Mouse (Mus musculus) cerebellum, adult 18-20 months (tissue): ENCODE measurements around the gene Cln5.

Experiments
- DNase-seq, 2 experiments: peaks; one replicate each; pipeline ENCODE4 v3.0.0; 2021

Gene Cln5

DNA sequence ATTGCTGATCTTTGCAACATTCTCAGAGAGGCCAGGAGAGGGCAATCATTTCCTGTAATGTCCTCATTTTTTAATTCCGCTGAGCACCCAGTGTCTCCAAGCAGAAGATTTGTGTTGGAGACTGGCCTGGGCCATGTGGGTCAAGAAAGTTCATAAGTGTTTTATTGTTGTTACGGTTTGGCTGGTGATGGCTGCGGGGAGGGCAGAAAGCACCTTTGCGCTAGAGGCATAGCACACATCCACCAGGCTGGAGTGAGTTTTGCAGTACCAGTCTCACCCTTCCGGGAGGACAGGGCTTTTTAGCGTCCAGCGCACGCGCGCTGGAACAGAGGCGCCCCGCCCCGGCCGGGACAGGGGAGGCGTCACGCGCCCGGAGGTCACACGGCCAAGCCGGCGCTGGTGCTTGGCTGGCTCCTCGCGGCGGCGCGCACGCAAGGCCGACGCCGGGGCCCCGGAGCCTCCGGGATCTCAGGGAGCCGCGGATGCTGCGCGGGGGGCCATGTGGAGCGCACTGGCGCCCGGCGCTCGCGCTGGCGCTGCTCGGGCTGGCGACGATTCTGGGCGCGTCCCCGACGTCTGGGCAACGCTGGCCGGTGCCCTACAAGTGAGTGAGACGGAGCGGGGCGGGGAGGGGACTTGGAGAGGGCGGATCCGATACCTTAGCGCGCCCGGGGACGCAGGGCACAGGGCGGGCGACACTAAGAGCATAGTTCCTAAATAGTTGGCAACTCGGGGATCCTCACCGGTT, at the start of gene Cln5:
TSS of gene Cln5 (plus strand) at position 353 of the 748 bp plus-strand sequence.
- DNase-seq, result peak; percentile 95 to 97

GRCm38 (mm10) chr14:103029203-103029602, 40.8 kb upstream of the Cln5 start:
- DNase-seq, result no peak

DNA sequence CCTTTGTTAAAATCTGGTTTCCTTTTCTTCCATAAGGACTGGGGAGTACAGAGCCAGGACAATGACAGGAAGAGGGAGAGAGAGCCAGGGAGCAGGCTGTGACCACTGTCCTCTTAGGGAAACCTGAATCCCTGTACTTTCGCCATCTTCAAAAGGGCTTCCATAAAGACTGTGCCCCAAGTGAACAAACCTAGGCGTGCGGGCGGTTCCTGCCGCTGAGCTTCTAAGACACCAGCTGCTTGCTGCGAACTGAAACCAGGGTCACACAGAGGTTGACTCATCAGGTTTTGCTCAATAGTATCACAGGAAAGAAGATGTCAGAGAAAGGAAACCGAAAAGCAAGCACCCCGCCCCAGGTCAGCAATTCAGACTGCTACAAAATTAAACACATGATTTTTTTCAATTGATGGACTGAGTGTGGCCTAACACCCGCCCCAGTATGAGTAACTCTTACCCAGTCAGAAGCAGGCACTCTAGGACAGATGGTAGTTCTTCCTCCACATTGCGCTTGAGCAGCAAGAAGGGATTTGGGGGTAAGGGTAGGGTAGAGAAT, 36.7 kb upstream of the Cln5 start:
- no peak for DNase-seq

GRCm38 (mm10) chr14:103034076-103034475, 35.9 kb upstream of the Cln5 start:
- DNase-seq, result no peak

GRCm38 (mm10) chr14:103037016-103037415, 33.0 kb upstream of the Cln5 start:
- no peak for DNase-seq

DNA sequence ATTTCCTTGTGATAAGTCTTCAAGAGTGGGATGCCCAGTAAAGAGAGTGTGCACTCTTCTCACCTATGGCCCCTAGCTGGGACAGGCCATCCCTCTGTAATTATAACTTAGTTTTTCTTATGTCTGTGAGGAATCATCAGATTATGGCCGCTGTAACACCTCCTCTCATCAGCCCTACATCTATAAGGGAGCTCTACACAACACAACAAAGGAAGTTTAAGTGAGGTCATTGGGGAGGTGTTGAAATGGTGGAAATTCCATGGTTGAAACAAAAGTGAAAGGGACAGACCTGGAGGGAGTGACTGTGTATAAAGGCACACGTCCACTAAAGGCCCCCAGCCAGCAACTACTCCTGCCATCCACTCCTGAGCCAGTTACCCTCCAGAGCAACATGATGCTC, 23.3 kb upstream of the Cln5 start, which contains the start of gene Acod1:
TSS of gene Acod1 (plus strand) at position 301 of the 400 bp plus-strand sequence.
- DNase-seq, result no peak

DNA sequence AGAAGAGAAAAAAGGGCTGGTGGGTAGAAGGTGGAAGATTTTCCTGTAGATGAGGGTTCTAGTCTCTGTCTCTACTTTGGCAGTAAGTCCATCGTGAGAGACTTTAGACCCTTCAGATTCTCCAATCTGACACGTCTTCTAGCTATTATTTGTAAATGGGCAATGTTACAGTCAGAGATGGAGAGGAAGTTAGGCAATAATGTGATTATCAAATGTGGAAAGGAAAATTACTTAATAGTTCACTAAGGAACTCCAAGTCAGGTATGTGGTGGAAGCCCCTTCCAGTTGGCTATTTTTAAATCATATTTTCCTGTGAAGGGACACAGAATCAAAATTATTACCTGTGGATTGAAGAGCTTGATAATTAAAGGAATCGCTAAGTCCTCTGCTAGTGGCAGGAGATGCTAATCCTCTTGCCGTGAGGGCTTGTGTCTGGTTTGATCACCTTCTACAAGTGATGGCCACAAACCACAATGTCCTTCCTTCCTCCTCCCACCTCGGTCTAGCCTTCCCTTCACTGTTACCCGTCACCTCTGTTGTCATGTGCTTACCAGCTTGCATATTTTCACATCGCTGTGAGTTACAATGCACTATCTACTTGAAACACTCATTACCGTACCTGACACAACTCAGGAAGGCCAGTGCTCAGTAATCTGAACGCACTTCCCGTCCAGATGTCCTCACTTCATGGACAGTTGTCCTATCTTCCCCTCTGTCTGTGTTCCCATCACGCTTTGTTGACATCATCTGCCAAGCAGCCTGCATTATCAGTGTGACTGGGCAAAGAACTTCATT, 21.5 kb upstream of the Cln5 start:
- DNase-seq, result no peak

GRCm38 (mm10) chr14:103051159-103051769, 18.8 kb upstream of the Cln5 start:
- peak; percentile 57 to 62 for DNase-seq

- DNase-seq, result no peak
Observed at GRCm38 (mm10) chr14:103054731-103055130, 15.3 kb upstream of the Cln5 start.

- DNase-seq, result no peak
Observed at GRCm38 (mm10) chr14:103056601-103057000, 13.4 kb upstream of the Cln5 start.

GRCm38 (mm10) chr14:103058998-103059397, 11.0 kb upstream of the Cln5 start:
- DNase-seq, result no peak

DNA sequence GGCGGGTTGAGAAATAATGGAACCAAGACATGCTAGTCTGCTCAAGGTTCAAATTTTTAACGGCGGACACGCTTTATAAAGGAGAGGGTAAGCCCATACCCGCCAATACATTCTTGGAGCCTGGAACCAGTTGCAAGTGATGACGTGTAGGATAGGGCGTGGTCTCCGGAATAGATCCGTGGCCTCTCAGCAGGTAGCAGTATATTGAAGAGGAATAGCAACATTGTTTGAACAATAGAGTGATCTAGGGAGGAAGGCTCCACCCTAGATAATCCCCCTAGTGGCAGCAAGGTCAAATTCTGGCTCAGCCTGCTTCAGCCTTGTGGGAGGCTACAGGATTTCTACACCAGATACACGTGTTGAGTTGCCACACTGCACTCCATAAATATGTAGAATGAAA, 10.5 kb upstream of the Cln5 start:
- no peak for DNase-seq

DNA sequence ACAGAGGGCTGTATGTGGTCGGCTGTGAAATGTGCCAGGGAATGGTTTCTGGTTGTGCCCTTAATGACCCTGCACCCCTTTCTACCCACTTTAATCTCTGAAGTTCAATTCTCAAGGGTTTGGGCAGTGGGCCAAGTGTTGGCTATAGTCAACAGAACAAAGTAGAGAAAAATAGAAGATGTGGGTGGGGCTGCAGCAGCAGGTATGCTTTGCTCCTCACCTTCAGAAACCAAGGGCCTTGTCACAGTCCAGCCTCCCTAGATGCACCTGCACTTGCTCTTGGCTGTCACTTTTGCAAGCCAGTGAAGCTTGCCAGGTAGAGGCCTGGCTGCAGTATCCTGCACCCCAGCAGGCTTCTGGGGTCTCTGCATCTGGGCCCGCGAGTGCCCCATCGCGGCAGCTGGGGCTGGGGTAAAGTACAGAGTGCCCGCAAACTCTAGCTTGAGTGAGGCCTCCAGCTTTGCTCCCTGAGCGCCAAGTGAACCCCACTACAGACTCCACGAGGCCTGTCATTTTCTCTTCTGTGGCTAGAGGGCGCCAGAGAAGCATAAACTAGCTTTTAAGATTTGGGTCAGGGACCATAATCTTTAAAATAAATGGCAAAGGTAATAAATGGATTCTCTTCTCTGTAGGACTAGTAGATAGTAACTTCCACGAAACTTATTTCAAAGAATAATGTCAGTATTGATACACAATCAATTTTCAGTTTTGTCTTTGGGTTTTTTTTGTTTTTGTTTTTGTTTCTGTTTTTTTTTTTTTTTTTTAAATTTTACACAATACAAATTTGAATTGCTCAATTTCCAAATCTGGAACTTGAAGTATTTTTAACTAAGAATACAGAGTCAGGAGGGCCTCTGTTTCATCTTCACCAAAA, 4.5 kb upstream of the Cln5 start:
- DNase-seq, result peak; percentile 85 to 89

DNA sequence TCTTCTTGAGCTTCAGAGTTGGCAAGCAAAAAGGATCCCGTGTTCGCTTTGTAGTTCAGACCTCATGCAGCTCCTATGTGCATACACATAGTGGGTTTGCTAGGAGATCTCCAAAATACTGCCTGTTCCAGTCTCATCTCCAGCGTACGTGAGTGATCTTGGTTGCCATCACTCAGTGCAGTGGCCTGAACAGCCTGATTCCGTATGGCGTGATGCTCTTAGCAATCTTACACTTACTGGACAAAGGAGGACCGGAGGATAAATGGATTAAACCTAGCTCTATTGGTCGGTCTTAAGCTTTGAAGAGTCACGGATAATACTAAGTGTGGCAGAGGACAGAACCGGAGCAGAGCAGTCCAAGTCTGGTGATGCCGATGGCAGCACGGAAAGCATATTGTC, 552 bp upstream of the Cln5 start:
- peak in 1 of 2 experiments; percentile 29 for DNase-seq

DNA sequence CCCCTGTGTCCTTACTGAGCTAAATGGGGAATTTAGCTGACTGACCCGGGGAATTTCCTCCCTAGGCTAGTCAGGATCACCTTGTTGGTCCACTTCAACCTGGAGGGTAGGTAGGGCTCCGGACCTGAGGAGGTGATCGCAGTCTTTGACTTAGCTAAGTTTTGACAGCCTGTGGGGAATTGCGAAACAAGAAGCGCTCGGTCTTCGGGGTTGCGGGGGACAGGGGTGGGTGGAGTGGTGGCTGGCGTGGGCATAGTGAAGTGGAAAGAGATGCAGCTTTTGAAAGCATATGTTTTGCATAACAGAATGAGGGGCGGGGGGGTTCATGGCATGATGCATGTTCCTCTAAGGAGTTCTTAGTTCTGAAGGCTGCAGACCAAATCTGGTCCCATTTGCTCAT, 774 bp downstream of the Cln5 start:
- peak in 1 of 2 experiments; percentile 22 for DNase-seq

- no peak for DNase-seq
Observed at GRCm38 (mm10) chr14:103071471-103071870, 1.5 kb downstream of the Cln5 start.

DNA sequence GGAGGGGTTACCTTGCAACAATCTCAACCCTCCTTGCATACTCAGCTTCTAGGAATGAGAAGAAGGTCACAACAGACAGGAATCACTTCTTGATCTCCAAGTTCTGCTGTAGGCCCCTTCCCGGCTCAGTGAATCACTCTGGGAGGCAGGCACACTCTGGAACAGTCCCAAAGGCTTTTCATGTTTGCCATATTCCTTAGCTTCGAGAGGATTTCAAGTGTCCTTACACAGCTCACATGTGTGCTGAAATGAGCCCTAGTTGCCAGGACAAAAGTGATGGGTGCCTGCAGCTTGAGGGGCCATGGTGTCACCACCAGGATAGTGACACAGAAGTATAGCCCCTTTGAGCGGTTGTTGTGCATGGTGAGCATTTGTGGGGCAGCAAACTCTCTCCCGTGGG, 2.7 kb downstream of the Cln5 start:
- DNase-seq, result no peak

DNA sequence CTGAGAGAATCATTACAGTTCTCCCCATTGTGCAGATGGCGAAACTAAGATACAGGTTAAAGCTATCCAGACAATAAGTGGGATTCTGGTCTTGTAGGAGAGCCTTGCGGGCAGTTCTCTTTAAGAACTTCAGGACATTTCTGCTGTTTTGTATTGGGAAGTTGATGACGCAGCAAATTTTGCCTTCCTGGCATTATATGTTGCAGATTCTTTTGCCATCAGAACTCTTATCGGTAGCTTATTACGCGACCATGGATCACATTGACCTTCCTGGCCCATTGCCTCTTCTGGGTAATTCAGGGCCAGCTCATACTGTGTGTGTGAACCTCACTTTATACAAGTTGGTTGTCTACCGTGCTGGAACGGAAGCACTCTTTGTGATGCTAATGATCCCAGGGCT, 3.8 kb downstream of the Cln5 start:
- no peak for DNase-seq

- DNase-seq, result no peak
Observed at GRCm38 (mm10) chr14:103075166-103075565, 5.2 kb downstream of the Cln5 start.

GRCm38 (mm10) chr14:103077272-103078005, 7.4 kb downstream of the Cln5 start:
- no peak for DNase-seq
